Mouse (Mus musculus) urinary bladder, adult 2 months (tissue): ENCODE data around the gene Zfp715. TPM values are rescaled to one million over a fixed set of nuclear protein-coding genes. Genes with fewer than 3 reads are reported as not detected.
"Not testable (repeated sequence)": the region's sequence is repeated elsewhere in the genome, so short reads cannot be mapped to it uniquely, and the experiment has no call there.

Experiments
- DNase-seq: peaks from one replicate; pipeline ENCODE4 v3.0.0; 2022; ENCODE audit warnings: low spot score
- polyA plus RNA-seq: library from polyadenylated mRNA; depleted of rRNA; stranded (reverse); fragments of >200 nt; gene quantifications from 2 replicates; pipeline ENCODE4 v1.2.3, GENCODE M21; 2012; rRNA removed

The Zfp715 gene
- 11.9 and 13.1 TPM in 2 replicates for polyA plus RNA-seq

GRCm38 (mm10) chr7:43313013-43313428 lies at the start of gene Zfp715:
TSS of gene Zfp715 (minus strand) at chr7:43313294.
- peak; percentile 66 for DNase-seq

GRCm38 (mm10) chr7:43362021-43362420 lies 48.9 kb upstream of the Zfp715 start:
- DNase-seq: no peak

GRCm38 (mm10) chr7:43361442-43361841 lies 48.3 kb upstream of the Zfp715 start:
- DNase-seq: no peak

GRCm38 (mm10) chr7:43358556-43358955 lies 45.5 kb upstream of the Zfp715 start:
- DNase-seq: no peak

- no peak for DNase-seq
These were observed 42.1 kb upstream of the Zfp715 start for GRCm38 (mm10) chr7:43354893-43355835.

- DNase-seq: no peak
These were observed 40.7 kb upstream of the Zfp715 start for GRCm38 (mm10) chr7:43353758-43354157.

- DNase-seq: no peak
These were observed 40.0 kb upstream of the Zfp715 start for GRCm38 (mm10) chr7:43353118-43353517.

GRCm38 (mm10) chr7:43351154-43351553 lies 38.1 kb upstream of the Zfp715 start, which contains the start of gene Siglecf:
TSS of gene Siglecf (plus strand) at chr7:43351341.
- no peak for DNase-seq

GRCm38 (mm10) chr7:43349623-43350022 lies 36.5 kb upstream of the Zfp715 start:
- DNase-seq: not testable (repeated sequence)

- DNase-seq: no peak
These were observed 33.5 kb upstream of the Zfp715 start for GRCm38 (mm10) chr7:43346571-43346970.

- DNase-seq: no peak
These were observed 33.1 kb upstream of the Zfp715 start for GRCm38 (mm10) chr7:43346148-43346547.

GRCm38 (mm10) chr7:43344491-43344890 lies 31.4 kb upstream of the Zfp715 start:
- DNase-seq: no peak

GRCm38 (mm10) chr7:43344020-43344419 lies 30.9 kb upstream of the Zfp715 start:
- no peak for DNase-seq

GRCm38 (mm10) chr7:43343191-43343590 lies 30.1 kb upstream of the Zfp715 start:
- no peak for DNase-seq

- no peak for DNase-seq
These were observed 27.7 kb upstream of the Zfp715 start for GRCm38 (mm10) chr7:43340771-43341170.

- DNase-seq: no peak
These were observed 20.8 kb upstream of the Zfp715 start for GRCm38 (mm10) chr7:43333899-43334298.

- DNase-seq: no peak
These were observed 20.1 kb upstream of the Zfp715 start for GRCm38 (mm10) chr7:43333203-43333602.

- no peak for DNase-seq
These were observed 15.0 kb upstream of the Zfp715 start for GRCm38 (mm10) chr7:43328101-43328500.

- no peak for DNase-seq
These were observed 13.2 kb upstream of the Zfp715 start for GRCm38 (mm10) chr7:43326223-43326780.

- no peak for DNase-seq
These were observed 595 bp downstream of the Zfp715 start for GRCm38 (mm10) chr7:43312386-43313012.

- DNase-seq: no peak
These were observed 1.5 kb downstream of the Zfp715 start for GRCm38 (mm10) chr7:43311632-43312031.

- DNase-seq: no peak
These were observed 4.0 kb downstream of the Zfp715 start for GRCm38 (mm10) chr7:43309069-43309468.
